ENCODE assay signal across 28 mouse cellular contexts in genomic region chr7:70407123-70407522, GRCm38 (mm10). TPM values are rescaled to one million over a fixed set of nuclear protein-coding genes. Genes with fewer than 3 reads are reported as not detected.
DNase-seq lines count a peak whose midpoint lies in the region; ATAC-seq and TF ChIP-seq lines count a peak whose summit lies in the region.
"Had no signal": no experiment of that assay in that cellular context is flagged by ENCODE, and none has a peak within 500 bp of the region (broad histone marks: within the 10 kb centered on the region; RNA-seq: fewer than 3 reads in every experiment).

No protein-coding gene starts in this region.

- no peak overlapping the region for H3K4me2 ChIP-seq in lung, embryonic 15.5 days
- peak overlapping the region; percentile 28 for H3K4me2 ChIP-seq in kidney, embryonic 16.5 days (replicated peaks; ENCODE audit: low read depth, low read length)
- no peak overlapping the region for H3K4me2 ChIP-seq in forebrain, embryonic 12.5 days
- H3K4me2 ChIP-seq: heart, embryonic 13.5 days; hindbrain, embryonic 15.5 days; limb, embryonic 12.5 days; midbrain, embryonic 12.5 days; neural tube, embryonic 13.5 days had no signal

- WGBS in lung, embryonic 15.5 days, result 70% methylated on average over 11 of the region's 11 CpGs
- WGBS in kidney, adult 2 months, result 32% methylated on average over 11 of the region's 11 CpGs
- WGBS in kidney, embryonic 16.5 days, result 47% methylated on average over 11 of the region's 11 CpGs
- 96% methylated on average over 11 of the region's 11 CpGs for WGBS in thymus, adult 2 months
- WGBS in forebrain, embryonic 12.5 days, result 93% methylated on average over 11 of the region's 11 CpGs

- no peak overlapping the region for H3K9ac ChIP-seq in lung, embryonic 15.5 days
- H3K9ac ChIP-seq in kidney, embryonic 16.5 days (replicated peaks; ENCODE audit: low read length), result no peak overlapping the region
- no peak overlapping the region for H3K9ac ChIP-seq in forebrain, embryonic 12.5 days
- H3K9ac ChIP-seq: heart, embryonic 13.5 days; hindbrain, embryonic 15.5 days; limb, embryonic 12.5 days; liver, postnatal 0 days; midbrain, embryonic 12.5 days; neural tube, embryonic 13.5 days had no signal

- H3K36me3 ChIP-seq in lung, embryonic 15.5 days, result peaks cover 38% of the 10 kb centered on the region
- H3K36me3 ChIP-seq in kidney, adult 2 months (ENCODE audit: control insufficient read depth, insufficient read depth, low read length), result peaks cover 5% of the 10 kb centered on the region
- H3K36me3 ChIP-seq in kidney, embryonic 16.5 days (ENCODE audit: insufficient read depth, low read length), result peaks cover 40% of the 10 kb centered on the region
- no peaks in the 10 kb centered on the region for H3K36me3 ChIP-seq in thymus, adult 2 months (ENCODE audit: control insufficient read depth, insufficient read depth, low read length)
- H3K36me3 ChIP-seq in forebrain, embryonic 12.5 days (replicated peaks), result peaks cover 21% of the 10 kb centered on the region
- H3K36me3 ChIP-seq: hindbrain, embryonic 15.5 days had no signal

- H3K27me3 ChIP-seq in lung, embryonic 15.5 days, result no peaks in the 10 kb centered on the region
- H3K27me3 ChIP-seq in kidney, adult 2 months (replicated peaks; ENCODE audit: control insufficient read depth, insufficient read depth, low read length), result no peaks in the 10 kb centered on the region
- H3K27me3 ChIP-seq in kidney, embryonic 16.5 days (ENCODE audit: insufficient read depth, low read length), result no peaks in the 10 kb centered on the region
- no peaks in the 10 kb centered on the region for H3K27me3 ChIP-seq in thymus, adult 2 months (ENCODE audit: control insufficient read depth, insufficient read depth, low read length)
- H3K27me3 ChIP-seq in forebrain, embryonic 12.5 days, result no peaks in the 10 kb centered on the region
- H3K27me3 ChIP-seq: heart, embryonic 13.5 days; hindbrain, embryonic 15.5 days; limb, embryonic 12.5 days; megakaryocyte, embryonic 14.5 days; midbrain, embryonic 12.5 days; neural tube, embryonic 13.5 days had no signal

- no peak for DNase-seq in lung, postnatal 4 days
- DNase-seq in kidney, adult 2 months, result peak; percentile 92
- DNase-seq in kidney, postnatal 36 days, result peak; percentile 67 to 83
- DNase-seq in thymus, adult 2 months, result no peak
- DNase-seq in adrenal gland, adult 2 months, result no peak
- DNase-seq: adrenal gland, adult 8-10 months; cerebellum, adult 8-10 months; cerebellum, postnatal 36 days; heart, postnatal 10 days; liver, postnatal 0 days; lung, postnatal 36 days; right cerebral cortex, postnatal 4 days had no signal

- no peak for TF ChIP-seq POLR2A in kidney, adult 2 months (IDR thresholded peaks at IDR 0.05; ENCODE audit: low read depth, low read length)
- no peak for TF ChIP-seq POLR2A in thymus, adult 2 months (IDR thresholded peaks at IDR 0.05; ENCODE audit: control insufficient read depth, extremely low read depth, insufficient read depth, low read length, poor library complexity)

- no peak for TF ChIP-seq CTCF in kidney, adult 2 months (conservative IDR thresholded peaks at IDR 0.05; ENCODE audit: insufficient read depth, insufficient read length, low read depth, low read length)
- TF ChIP-seq CTCF in thymus, adult 2 months (IDR thresholded peaks at IDR 0.05; ENCODE audit: borderline replicate concordance, control insufficient read depth, extremely low read depth, insufficient read depth, low read length, poor library complexity), result no peak

- peak overlapping the region; percentile 20; the same call in 1 of the 2 replicates for H3K27ac ChIP-seq in lung, embryonic 15.5 days
- H3K27ac ChIP-seq in kidney, adult 2 months (ENCODE audit: insufficient read depth, low read depth, low read length), result peak overlapping the region; percentile 49
- peak overlapping the region; percentile 80; the same call in 1 of the 2 replicates for H3K27ac ChIP-seq in kidney, embryonic 16.5 days (ENCODE audit: low read length)
- no peak overlapping the region for H3K27ac ChIP-seq in thymus, adult 2 months (ENCODE audit: control insufficient read depth, insufficient read depth, low read length)
- H3K27ac ChIP-seq in forebrain, embryonic 12.5 days, result no peak overlapping the region
- H3K27ac ChIP-seq: heart, embryonic 13.5 days; hindbrain, embryonic 10.5 days; hindbrain, embryonic 15.5 days; left cerebral cortex, adult 2 months; limb, embryonic 12.5 days; midbrain, embryonic 12.5 days; neural tube, embryonic 13.5 days had no signal

- no peaks in the 10 kb centered on the region for H3K4me1 ChIP-seq in lung, embryonic 15.5 days
- H3K4me1 ChIP-seq in kidney, adult 2 months (ENCODE audit: control insufficient read depth, insufficient read depth, low read length), result peaks cover 5% of the 10 kb centered on the region
- peaks cover 25% of the 10 kb centered on the region for H3K4me1 ChIP-seq in kidney, embryonic 16.5 days (ENCODE audit: insufficient read depth, low read length)
- no peaks in the 10 kb centered on the region for H3K4me1 ChIP-seq in thymus, adult 2 months (replicated peaks; ENCODE audit: control insufficient read depth, insufficient read depth, low read length)
- no peaks in the 10 kb centered on the region for H3K4me1 ChIP-seq in forebrain, embryonic 12.5 days
- H3K4me1 ChIP-seq: hindbrain, embryonic 10.5 days; hindbrain, embryonic 15.5 days; megakaryocyte, embryonic 14.5 days; midbrain, embryonic 12.5 days; neural tube, embryonic 13.5 days had no signal

- no peak for ATAC-seq in lung, embryonic 15.5 days (ENCODE audit: borderline replicate concordance, extremely low read depth, low FRiP score, low TSS enrichment)
- ATAC-seq in kidney, embryonic 16.5 days (ENCODE audit: low FRiP score, low TSS enrichment), result peak; percentile 80
- ATAC-seq in forebrain, embryonic 12.5 days (ENCODE audit: low FRiP score), result no peak
- ATAC-seq: activated CD4-positive, CD25-positive, alpha-beta regulatory T cell, adult 4 months; CD4-positive, CD25-positive, alpha-beta regulatory T cell, adult 4 months; forebrain, embryonic 14.5 days; inflammation-experienced regulatory T-cells, adult 6 months; liver, postnatal 0 days had no signal

- no peak overlapping the region for H3K4me3 ChIP-seq in lung, embryonic 15.5 days
- H3K4me3 ChIP-seq in kidney, adult 2 months (ENCODE audit: insufficient read depth, low read depth, low read length), result no peak overlapping the region
- no peak overlapping the region for H3K4me3 ChIP-seq in kidney, embryonic 16.5 days (ENCODE audit: low read length)
- H3K4me3 ChIP-seq in thymus, adult 2 months (ENCODE audit: control insufficient read depth, insufficient read depth, low read length), result no peak overlapping the region
- H3K4me3 ChIP-seq in forebrain, embryonic 12.5 days (replicated peaks), result no peak overlapping the region
- H3K4me3 ChIP-seq: heart, embryonic 13.5 days; hindbrain, embryonic 10.5 days; hindbrain, embryonic 15.5 days; left cerebral cortex, adult 2 months; limb, embryonic 12.5 days; megakaryocyte, embryonic 14.5 days; midbrain, embryonic 12.5 days; myocyte; neural tube, embryonic 13.5 days had no signal

- no peaks in the 10 kb centered on the region for H3K9me3 ChIP-seq in lung, embryonic 15.5 days
- no peaks in the 10 kb centered on the region for H3K9me3 ChIP-seq in kidney, embryonic 16.5 days (ENCODE audit: low read length)
- no peaks in the 10 kb centered on the region for H3K9me3 ChIP-seq in forebrain, embryonic 12.5 days
- H3K9me3 ChIP-seq: heart, embryonic 13.5 days; hindbrain, embryonic 10.5 days; hindbrain, embryonic 15.5 days; limb, embryonic 12.5 days; midbrain, embryonic 12.5 days; neural tube, embryonic 13.5 days had no signal

RNA-seq across cellular contexts. Expression of gene Nr2f2, which starts 40.6 kb away (rescaled TPM):
- 107 and 108 TPM in 2 replicates for polyA plus RNA-seq in lung, embryonic 15.5 days (2015; fragmentation: Nextera tagmentation; extraction: Ambion mirVana)
- 193 and 288 TPM in 2 replicates for polyA plus RNA-seq in kidney, adult 2 months (2012; rRNA removed)
- 165 and 186 TPM in 2 replicates for polyA plus RNA-seq in kidney, embryonic 16.5 days (2015; fragmentation: Nextera tagmentation; extraction: Ambion mirVana)
- 12.8 and 14.7 TPM in 2 replicates for polyA plus RNA-seq in thymus, adult 2 months (2012; rRNA removed)
- total RNA-seq in adrenal gland, adult 2 months (2021), result 100 to 1,000 TPM; 109 to 132 TPM
- 401 and 472 TPM in 2 replicates for polyA plus RNA-seq in adrenal gland, adult 2 months (2012; rRNA removed)
- polyA plus RNA-seq in forebrain, embryonic 12.5 days (2016; fragmentation: Nextera tagmentation; extraction: Ambion mirVana), result 129 and 162 TPM in 2 replicates
- polyA plus RNA-seq: activated CD4-positive, CD25-positive, alpha-beta regulatory T cell, adult 4 months; CD4-positive, CD25-positive, alpha-beta regulatory T cell, adult 4 months had no signal

Comparison
In these comparisons a context has a peak if more than half of its experiments do, and no peak if none do; other contexts are left out.
1. H3K27ac ChIP-seq: peak in lung, embryonic 15.5 days (single experiment), kidney, adult 2 months (single experiment) and kidney, embryonic 16.5 days (single experiment); none in thymus, adult 2 months (single experiment) and forebrain, embryonic 12.5 days (single experiment).
2. DNase-seq: peak in kidney, adult 2 months (single experiment) and kidney, postnatal 36 days (2 of 2); none in lung, postnatal 4 days (0 of 2), thymus, adult 2 months (single experiment) and adrenal gland, adult 2 months (single experiment).